Mouse (Mus musculus) gastrocnemius, postnatal 14 days (tissue): Measurements from ENCODE around the gene Adam25. TPM values are rescaled to one million over a fixed set of nuclear protein-coding genes. Genes with fewer than 3 reads are reported as not detected.
"Not testable (repeated sequence)": the region's sequence is repeated elsewhere in the genome, so short reads cannot be mapped to it uniquely, and the experiment has no call there.

Source experiments
- DNase-seq: peaks from one replicate; pipeline ENCODE4 v3.0.0; 2021; ENCODE audit warnings: mixed read lengths
- intact Hi-C: fragments of 180-260 bp; cut with DNase I; formaldehyde crosslinking; loops from one replicate; pipeline ENCODE4 v1.15.1; 2025; ENCODE audit warnings: low total_unique reads
- long read RNA-seq, 2 experiments: library from polyadenylated mRNA; stranded (forward); transcript quantifications; one replicate each; pipeline ENCODE4 v2.0.0; 2021
- total RNA-seq, 2 experiments: library from RNA; stranded (reverse); gene quantifications; 2 replicates each; pipeline ENCODE4 v1.2.3; 2021

Gene Adam25
- not detected for total RNA-seq
- long read RNA-seq, experiment 1: 0 reads
- long read RNA-seq, experiment 2: 0 reads

DNA sequence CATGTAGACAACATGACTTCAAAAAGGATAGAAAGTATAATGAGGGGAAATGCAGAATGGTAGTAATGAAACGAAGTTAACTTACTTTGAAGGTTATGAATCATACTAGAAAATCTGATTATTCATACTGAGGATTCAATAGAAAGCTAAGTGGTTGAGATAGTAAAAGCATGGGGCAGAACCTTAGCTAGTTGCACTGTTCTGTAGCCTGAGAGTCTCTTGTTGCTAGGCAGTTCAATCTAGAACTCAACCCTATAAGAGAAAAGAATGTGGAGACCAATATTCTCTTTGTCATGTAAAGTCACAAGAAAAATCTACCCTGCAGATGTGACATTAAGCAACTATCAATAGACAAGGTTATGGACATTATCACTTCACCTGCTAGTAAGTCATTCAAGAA is at the start of gene Adam25:
Gene Adam25, plus strand, starts transcription at position 301 of the 400 bp plus-strand sequence.
- DNase-seq, intact Hi-C loops: not testable (repeated sequence)

DNA sequence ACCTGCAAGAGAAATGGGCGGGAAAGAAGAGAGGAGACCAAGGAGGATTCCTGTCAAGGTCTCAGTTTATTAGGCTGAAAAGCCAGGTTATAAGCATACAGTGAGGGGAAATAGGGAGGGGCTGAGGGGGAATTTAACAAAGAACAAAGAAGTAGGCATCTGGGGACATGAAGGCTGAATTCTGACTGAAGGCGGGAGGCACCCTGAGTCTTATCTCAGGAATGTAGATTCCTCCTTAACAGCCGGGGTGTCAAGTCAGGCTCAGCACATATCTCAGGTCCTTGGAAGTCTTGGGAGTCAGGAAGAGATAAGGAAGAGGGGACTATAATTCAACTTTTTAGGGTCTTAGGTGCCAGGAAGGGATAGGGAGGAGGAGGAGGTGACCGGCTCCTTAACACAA is 36.6 kb upstream of the Adam25 start:
- intact Hi-C loops: not testable (repeated sequence)

DNA sequence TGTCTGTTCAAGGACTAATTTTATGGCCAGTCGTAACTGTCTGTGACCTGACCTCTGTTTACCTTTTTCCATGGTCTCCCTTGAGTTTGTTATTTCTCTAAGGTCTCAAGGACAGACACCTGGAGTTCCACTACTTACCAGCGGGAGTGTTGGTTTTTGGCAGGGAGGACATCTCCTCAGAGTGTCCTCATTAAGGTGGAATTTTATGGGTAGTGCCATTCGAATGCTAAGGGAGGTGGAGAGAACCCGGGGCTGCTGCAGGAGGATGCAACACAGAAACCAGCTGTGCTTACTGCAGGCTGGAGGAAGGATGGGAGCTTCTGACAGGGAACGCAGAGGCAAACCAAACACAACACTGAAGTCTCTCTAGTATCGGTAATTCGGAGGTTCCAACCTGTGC is 36.0 kb upstream of the Adam25 start:
- intact Hi-C loops: no loop called here
- no peak for DNase-seq

More for the DNA sequence above, 36.6 kb upstream of the Adam25 start:
- DNase-seq: not testable (repeated sequence)

- intact Hi-C loops: no loop called here
- DNase-seq: no peak
Observed at GRCm38 (mm10) chr8:40783320-40783719, 31.3 kb downstream of the Adam25 start.

DNA sequence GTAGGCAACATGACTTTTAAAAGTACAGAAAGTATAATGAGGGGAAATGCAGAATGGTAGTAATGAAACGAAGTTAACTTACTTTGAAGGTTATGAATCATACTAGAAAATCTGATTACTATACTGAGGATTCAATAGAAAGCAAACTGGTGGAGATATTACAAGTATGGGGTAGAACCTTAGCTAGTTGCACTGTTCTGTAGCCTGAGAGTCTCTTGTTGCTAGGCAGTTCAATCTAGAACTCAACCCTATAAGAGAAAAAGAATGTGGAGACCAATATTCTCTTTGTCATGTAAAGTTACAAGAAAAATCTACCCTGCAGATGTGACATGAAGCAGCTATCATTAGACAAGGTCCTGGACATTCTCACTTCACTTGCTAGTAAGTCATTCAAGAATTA is 41.0 kb downstream of the Adam25 start, which contains the start of gene Adam20:
Gene Adam20, plus strand, starts transcription at position 301 of the 400 bp plus-strand sequence.
- intact Hi-C loops, DNase-seq: not testable (repeated sequence)

DNA sequence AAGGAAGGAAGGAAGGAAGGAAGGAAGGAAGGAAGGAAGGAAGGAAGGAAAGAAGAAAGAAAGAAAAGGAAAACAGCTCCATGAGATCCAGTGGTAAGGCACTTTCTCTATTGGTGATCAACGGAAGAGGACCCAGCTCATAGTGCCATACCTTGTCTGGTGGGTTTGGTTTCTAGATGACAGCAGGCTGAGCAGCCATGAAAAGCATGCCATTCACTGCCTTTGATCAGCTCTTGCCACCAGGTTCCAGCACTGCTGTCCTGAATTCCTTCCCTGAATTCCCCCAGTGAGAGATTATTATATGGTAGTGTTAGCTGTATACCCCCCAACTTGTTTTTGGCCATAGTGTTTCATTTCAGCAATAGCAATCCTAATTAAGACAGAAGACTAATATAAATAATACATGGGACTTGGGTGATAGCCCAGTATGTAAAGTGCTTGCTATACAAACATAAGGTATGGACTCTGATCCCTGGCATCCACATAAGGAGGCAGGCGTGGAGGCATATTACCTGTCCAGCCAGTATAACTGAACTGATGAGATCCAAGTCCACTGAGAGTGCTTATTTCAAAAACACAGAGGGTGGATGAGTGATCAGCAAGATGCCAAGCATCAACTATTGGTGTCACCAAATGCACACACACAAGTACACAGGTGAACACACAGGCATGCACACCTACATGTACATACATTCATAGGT is 51.5 kb downstream of the Adam25 start:
- intact Hi-C loops: no loop called here
- DNase-seq: no peak

Other genes with a start within 250 kb of the Adam25 start
- gene Adam24, start 77.1 kb upstream of the Adam25 start, total RNA-seq: not detected
- not detected for gene Adam20, start 41.1 kb downstream of the Adam25 start, total RNA-seq
- gene Adam39, start 70.8 kb downstream of the Adam25 start, total RNA-seq: not detected